Mouse (Mus musculus) MEL (cell line): ENCODE data around the gene Vwa3b.

Experiments
- CTCF ChIP-seq, 3 experiments: IDR thresholded peaks in 2 of 3; conservative IDR thresholded peaks in 1 of 3; 2 replicates each; pipeline ENCODE4 v1.5.1; 2011 to 2012; ENCODE audit warnings: low read length in 3 of 3, low read depth in 2 of 3, mild to moderate bottlenecking in 2 of 3, improper control_type of control experiment in 1 of 3, inconsistent platforms in 1 of 3, mixed read lengths in 1 of 3, moderate library complexity in 1 of 3; ENCODE audit not compliant: control insufficient read depth in 1 of 3, insufficient read depth in 1 of 3, poor library complexity in 1 of 3, severe bottlenecking in 1 of 3
- JUND ChIP-seq: IDR thresholded peaks from 2 replicates; pipeline ENCODE4 v1.6.1; 2011; ENCODE audit warnings: low read depth, mild to moderate bottlenecking, improper control_type of control experiment, low read length

GRCm38 (mm10) chr1:36986396-36987160, 39.8 kb upstream of the Vwa3b start:
- TF ChIP-seq CTCF (IDR thresholded peaks at IDR 0.05 in 2 of 3, conservative IDR thresholded peaks at IDR 0.05 in 1 of 3; ENCODE audit: control insufficient read depth in 1 of 3, insufficient read depth in 1 of 3, low read depth in 2 of 3, low read length in 3 of 3, poor library complexity in 1 of 3, severe bottlenecking in 1 of 3) (no peak), JUND (no peak)
